Mouse (Mus musculus) kidney, embryonic 14.5 days (tissue): Measurements from ENCODE around the gene Atp2c2. TPM values are rescaled to one million over a fixed set of nuclear protein-coding genes. Genes with fewer than 3 reads are reported as not detected.

ENCODE experiments used
- ATAC-seq: fragments of 200-750 bp; cut with Nextera tagmentation; 2 replicates; pipeline ENCODE4 v1.8.0; 2017; ENCODE audit warnings: moderate number of reproducible peaks, mild to moderate bottlenecking, moderate TSS enrichment, moderate library complexity; ENCODE audit not compliant: low FRiP score, low TSS enrichment
- H3K27ac ChIP-seq: fragments of 300-500 bp; sonication (generic); 2 replicates; pipeline ENCODE4 v1.5.1; 2014; ENCODE audit warnings: low read depth, mild to moderate bottlenecking, low read length, moderate library complexity, mixed read lengths
- H3K27me3 ChIP-seq: fragments of 300-500 bp; sonication (generic); 2 replicates; pipeline ENCODE4 v1.6.1; 2014; ENCODE audit warnings: mild to moderate bottlenecking, low read length; ENCODE audit not compliant: control insufficient read depth, insufficient read depth
- H3K36me3 ChIP-seq: fragments of 300-500 bp; sonication (generic); 2 replicates; pipeline ENCODE4 v1.6.1; 2014; ENCODE audit warnings: low read length, mixed read lengths; ENCODE audit not compliant: control insufficient read depth, insufficient read depth
- H3K4me1 ChIP-seq: fragments of 300-500 bp; sonication (generic); 2 replicates; pipeline ENCODE4 v1.6.1; 2014; ENCODE audit warnings: low read length, mixed read lengths; ENCODE audit not compliant: control insufficient read depth, insufficient read depth
- H3K4me2 ChIP-seq: fragments of 300-500 bp; sonication (generic); replicated peaks from 2 replicates; pipeline ENCODE4 v1.6.1; 2014; ENCODE audit warnings: low read depth, mild to moderate bottlenecking, low read length
- H3K4me3 ChIP-seq: fragments of 300-500 bp; sonication (generic); 2 replicates; pipeline ENCODE4 v1.5.1; 2014; ENCODE audit warnings: mild to moderate bottlenecking, low read length
- H3K9ac ChIP-seq: fragments of 300-500 bp; sonication (generic); 2 replicates; pipeline ENCODE4 v1.6.1; 2014; ENCODE audit warnings: low read depth, mild to moderate bottlenecking, low read length, moderate library complexity
- H3K9me3 ChIP-seq: fragments of 300-500 bp; sonication (generic); 2 replicates; pipeline ENCODE4 v1.6.1; 2016; ENCODE audit warnings: low read length; ENCODE audit not compliant: control insufficient read depth
- WGBS: fragments of 180-500 bp; shearing (Covaris S2); extraction: QIAGEN DNeasy Blood & Tissue Kit; methylation state at CpG from one replicate; pipeline ENCODE4 v1.1.7; 2014; 5-methylcytosine and 5-hydroxymethylcytosine counted together
- polyA plus RNA-seq: library from polyadenylated mRNA; unstranded; fragments of >200 nt; fragmentation: Nextera tagmentation; extraction: Ambion mirVana; gene quantifications from 2 replicates; pipeline ENCODE4 v1.2.1, GENCODE M21; 2014

Atp2c2 gene
- polyA plus RNA-seq, 1 experiment from 2014 or later = 1.2 TPM

GRCm38 (mm10) chr8:119727093-119727492 lies 27.3 kb downstream of the Atp2c2 start:
- no peak overlapping the region for H3K4me2 ChIP-seq
- no peak overlapping the region for H3K4me3 ChIP-seq
- H3K27ac ChIP-seq = no peak overlapping the region
- no peaks in the 10 kb centered on the region for H3K9me3 ChIP-seq
- no peak for ATAC-seq
- 90% methylated on average over 8 of the region's 8 CpGs for WGBS
- no peaks in the 10 kb centered on the region for H3K27me3 ChIP-seq
- no peaks in the 10 kb centered on the region for H3K4me1 ChIP-seq
- H3K36me3 ChIP-seq = no peaks in the 10 kb centered on the region
- no peak overlapping the region for H3K9ac ChIP-seq

- ATAC-seq = no peak
- H3K4me1 ChIP-seq = no peaks in the 10 kb centered on the region
- no peak overlapping the region for H3K9ac ChIP-seq
- H3K4me3 ChIP-seq = no peak overlapping the region
- no peak overlapping the region for H3K4me2 ChIP-seq
- H3K9me3 ChIP-seq = no peaks in the 10 kb centered on the region
- H3K36me3 ChIP-seq = no peaks in the 10 kb centered on the region
- no peak overlapping the region for H3K27ac ChIP-seq
- H3K27me3 ChIP-seq = no peaks in the 10 kb centered on the region
- WGBS = 89% methylated on average over 8 of the region's 8 CpGs
These were observed 28.6 kb downstream of the Atp2c2 start for GRCm38 (mm10) chr8:119728351-119728895.

- no peaks in the 10 kb centered on the region for H3K4me1 ChIP-seq
- ATAC-seq = no peak
- H3K9ac ChIP-seq = no peak overlapping the region
- no peak overlapping the region for H3K4me2 ChIP-seq
- no peak overlapping the region for H3K27ac ChIP-seq
- H3K27me3 ChIP-seq = no peaks in the 10 kb centered on the region
- no peaks in the 10 kb centered on the region for H3K9me3 ChIP-seq
- WGBS = 89% methylated on average over 13 of the region's 13 CpGs
- no peak overlapping the region for H3K4me3 ChIP-seq
- no peaks in the 10 kb centered on the region for H3K36me3 ChIP-seq
These were observed 32.3 kb downstream of the Atp2c2 start for GRCm38 (mm10) chr8:119732072-119732471.

- no peaks in the 10 kb centered on the region for H3K27me3 ChIP-seq
- H3K9ac ChIP-seq = no peak overlapping the region
- no peak overlapping the region for H3K4me3 ChIP-seq
- H3K27ac ChIP-seq = no peak overlapping the region
- H3K4me2 ChIP-seq = no peak overlapping the region
- no peak for ATAC-seq
- no peaks in the 10 kb centered on the region for H3K36me3 ChIP-seq
- H3K9me3 ChIP-seq = no peaks in the 10 kb centered on the region
- 87% methylated on average over 10 of the region's 10 CpGs for WGBS
- no peaks in the 10 kb centered on the region for H3K4me1 ChIP-seq
These were observed 36.6 kb downstream of the Atp2c2 start for GRCm38 (mm10) chr8:119736348-119736917.

- WGBS = 83% methylated on average over 11 of the region's 11 CpGs
These were observed 37.5 kb downstream of the Atp2c2 start for GRCm38 (mm10) chr8:119737093-119737900.

GRCm38 (mm10) chr8:119738129-119738907 lies 38.5 kb downstream of the Atp2c2 start:
- no peaks in the 10 kb centered on the region for H3K27me3 ChIP-seq
- H3K9ac ChIP-seq = no peak overlapping the region
- no peaks in the 10 kb centered on the region for H3K9me3 ChIP-seq
- H3K27ac ChIP-seq = no peak overlapping the region
- H3K36me3 ChIP-seq = no peaks in the 10 kb centered on the region
- no peaks in the 10 kb centered on the region for H3K4me1 ChIP-seq
- no peak overlapping the region for H3K4me3 ChIP-seq
- no peak for ATAC-seq
- 80% methylated on average over 19 of the region's 19 CpGs for WGBS
- no peak overlapping the region for H3K4me2 ChIP-seq

More at GRCm38 (mm10) chr8:119737093-119737900, 37.5 kb downstream of the Atp2c2 start:
- no peak for ATAC-seq
- no peak overlapping the region for H3K4me2 ChIP-seq
- no peaks in the 10 kb centered on the region for H3K27me3 ChIP-seq
- no peaks in the 10 kb centered on the region for H3K36me3 ChIP-seq
- no peak overlapping the region for H3K9ac ChIP-seq
- H3K9me3 ChIP-seq = no peaks in the 10 kb centered on the region
- no peak overlapping the region for H3K4me3 ChIP-seq
- no peak overlapping the region for H3K27ac ChIP-seq
- H3K4me1 ChIP-seq = no peaks in the 10 kb centered on the region

GRCm38 (mm10) chr8:119740634-119741033 lies 40.8 kb downstream of the Atp2c2 start:
- Histone ChIP-seq H3K4me2 (no peak overlapping the region), H3K27ac (no peak overlapping the region), H3K4me3 (no peak overlapping the region), H3K27me3 (no peaks in the 10 kb centered on the region), H3K9ac (no peak overlapping the region), H3K4me1 (peaks cover 4% of the 10 kb centered on the region; the same call in 1 of the 2 replicates), H3K36me3 (no peaks in the 10 kb centered on the region), H3K9me3 (no peaks in the 10 kb centered on the region)
- 39% methylated on average over 4 of the region's 4 CpGs for WGBS
- ATAC-seq = no peak

GRCm38 (mm10) chr8:119742409-119742808 lies 42.6 kb downstream of the Atp2c2 start:
- Histone ChIP-seq H3K4me2 (no peak overlapping the region), H3K27ac (no peak overlapping the region), H3K9ac (no peak overlapping the region), H3K27me3 (no peaks in the 10 kb centered on the region), H3K36me3 (no peaks in the 10 kb centered on the region), H3K4me1 (peaks cover 4% of the 10 kb centered on the region; the same call in 1 of the 2 replicates), H3K9me3 (no peaks in the 10 kb centered on the region), H3K4me3 (no peak overlapping the region)
- 87% methylated on average over 7 of the region's 7 CpGs for WGBS
- ATAC-seq = no peak
